Mouse (Mus musculus) forebrain, embryonic 16.5 days (tissue): ENCODE results near the gene 1700013G24Rik. TPM values are rescaled to one million over a fixed set of nuclear protein-coding genes. Genes with fewer than 3 reads are reported as not detected.

ENCODE experiments used
- ATAC-seq: fragments of 200-750 bp; cut with Nextera tagmentation; 2 replicates; pipeline ENCODE4 v1.8.0; 2017; ENCODE audit warnings: mild to moderate bottlenecking, moderate library complexity
- H3K27ac ChIP-seq: fragments of 300-500 bp; sonication (generic); 2 replicates; pipeline ENCODE4 v1.5.1; 2014; ENCODE audit warnings: low read length, control low read depth
- H3K27me3 ChIP-seq: fragments of 300-500 bp; sonication (generic); replicated peaks from 2 replicates; pipeline ENCODE4 v1.6.1; 2014; ENCODE audit warnings: low read length; ENCODE audit not compliant: control insufficient read depth, insufficient read depth
- H3K36me3 ChIP-seq: fragments of 300-500 bp; sonication (generic); 2 replicates; pipeline ENCODE4 v1.6.1; 2014; ENCODE audit not compliant: control insufficient read depth, insufficient read depth
- H3K4me1 ChIP-seq: fragments of 300-500 bp; sonication (generic); replicated peaks from 2 replicates; pipeline ENCODE4 v1.6.1; 2014; ENCODE audit warnings: low read length; ENCODE audit not compliant: control insufficient read depth, insufficient read depth
- H3K4me2 ChIP-seq: fragments of 300-500 bp; sonication (generic); 2 replicates; pipeline ENCODE4 v1.6.1; 2014; ENCODE audit warnings: mild to moderate bottlenecking, low read length, control low read depth
- H3K4me3 ChIP-seq: fragments of 300-500 bp; sonication (generic); replicated peaks from 2 replicates; pipeline ENCODE4 v1.5.1; 2014; ENCODE audit warnings: mild to moderate bottlenecking, low read length, control low read depth
- H3K9ac ChIP-seq: fragments of 300-500 bp; sonication (generic); replicated peaks from 2 replicates; pipeline ENCODE4 v1.6.1; 2014; ENCODE audit warnings: low read depth, low read length, control low read depth
- H3K9me3 ChIP-seq: fragments of 300-500 bp; sonication (generic); 2 replicates; pipeline ENCODE4 v1.6.1; 2016; ENCODE audit warnings: low read length; ENCODE audit not compliant: control insufficient read depth
- WGBS: fragments of 180-500 bp; shearing (Covaris S2); extraction: QIAGEN DNeasy Blood & Tissue Kit; methylation state at CpG from one replicate; pipeline ENCODE4 v1.1.7; 2014; 5-methylcytosine and 5-hydroxymethylcytosine counted together
- polyA plus RNA-seq: library from polyadenylated mRNA; unstranded; fragments of >200 nt; fragmentation: Nextera tagmentation; extraction: Ambion mirVana; gene quantifications from 2 replicates; pipeline ENCODE4 v1.2.1, GENCODE M21; 2015

1700013G24Rik gene
- polyA plus RNA-seq, 1 experiment from 2014 or later = not detected

DNA sequence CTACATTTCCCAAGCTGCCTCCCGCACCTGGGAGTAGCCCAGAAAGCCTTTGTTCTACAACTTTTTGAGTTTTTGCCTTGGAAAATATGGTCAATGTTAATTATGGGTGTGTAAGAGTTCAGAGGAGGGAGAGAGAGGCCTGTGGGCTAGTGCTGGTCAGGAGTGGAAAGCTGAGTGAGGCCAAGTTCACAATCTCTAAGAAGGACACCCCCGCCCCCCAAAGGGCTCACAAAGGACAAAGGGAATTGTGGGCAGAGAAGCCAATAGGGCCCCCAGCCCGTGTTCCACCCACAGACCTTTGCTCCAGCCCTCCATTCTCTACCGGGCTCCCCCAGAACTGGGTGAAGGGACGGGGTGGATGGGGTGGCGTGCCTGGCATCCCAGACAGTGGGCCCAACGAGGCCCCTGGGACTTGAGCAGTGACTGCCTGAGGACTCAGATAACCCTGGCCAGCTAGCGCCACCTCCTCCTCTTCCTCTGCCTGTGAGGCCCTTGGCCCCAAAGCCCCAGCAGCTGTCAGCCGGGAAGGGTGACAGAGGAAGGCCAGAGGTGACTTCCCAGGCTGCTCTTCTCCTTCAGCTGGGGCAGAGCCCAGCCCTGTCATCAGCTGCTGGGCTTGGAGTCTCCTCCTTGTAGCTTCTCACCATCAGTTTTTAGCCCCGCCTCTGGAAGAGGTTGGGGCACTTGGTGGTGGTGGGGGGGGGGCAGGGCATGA, 34.4 kb downstream of the 1700013G24Rik start:
- Histone ChIP-seq H3K4me3 (no peak overlapping the region), H3K4me1 (peaks cover 19% of the 10 kb centered on the region), H3K36me3 (no peaks in the 10 kb centered on the region), H3K9ac (no peak overlapping the region), H3K4me2 (no peak overlapping the region), H3K9me3 (no peaks in the 10 kb centered on the region), H3K27me3 (no peaks in the 10 kb centered on the region), H3K27ac (no peak overlapping the region)
- ATAC-seq = no peak
- 56% methylated on average over 10 of the region's 10 CpGs for WGBS

GRCm38 (mm10) chr4:137488038-137488437, 35.0 kb downstream of the 1700013G24Rik start:
- H3K9ac ChIP-seq = no peak overlapping the region
- no peaks in the 10 kb centered on the region for H3K9me3 ChIP-seq
- H3K27ac ChIP-seq = no peak overlapping the region
- H3K4me1 ChIP-seq = peaks cover 19% of the 10 kb centered on the region
- H3K27me3 ChIP-seq = no peaks in the 10 kb centered on the region
- H3K36me3 ChIP-seq = no peaks in the 10 kb centered on the region
- no peak overlapping the region for H3K4me3 ChIP-seq
- ATAC-seq = no peak
- no peak overlapping the region for H3K4me2 ChIP-seq
- 40% methylated on average over 11 of the region's 11 CpGs for WGBS

GRCm38 (mm10) chr4:137488571-137489303, 35.7 kb downstream of the 1700013G24Rik start:
- H3K36me3 ChIP-seq = no peaks in the 10 kb centered on the region
- H3K9ac ChIP-seq = no peak overlapping the region
- no peaks in the 10 kb centered on the region for H3K9me3 ChIP-seq
- no peaks in the 10 kb centered on the region for H3K27me3 ChIP-seq
- 9% methylated on average over 12 of the region's 12 CpGs for WGBS
- H3K4me3 ChIP-seq = no peak overlapping the region
- no peak overlapping the region for H3K4me2 ChIP-seq
- ATAC-seq = peak; percentile 28; the same call in 1 of the 2 replicates
- H3K4me1 ChIP-seq = peaks cover 19% of the 10 kb centered on the region
- no peak overlapping the region for H3K27ac ChIP-seq

- Histone ChIP-seq H3K27me3 (no peaks in the 10 kb centered on the region), H3K4me3 (no peak overlapping the region), H3K4me2 (no peak overlapping the region), H3K4me1 (peaks cover 17% of the 10 kb centered on the region), H3K9me3 (no peaks in the 10 kb centered on the region), H3K36me3 (no peaks in the 10 kb centered on the region), H3K9ac (no peak overlapping the region), H3K27ac (no peak overlapping the region)
- no peak for ATAC-seq
- 59% methylated on average over 8 of the region's 8 CpGs for WGBS
These were observed 36.9 kb downstream of the 1700013G24Rik start for GRCm38 (mm10) chr4:137489996-137490395.

GRCm38 (mm10) chr4:137492563-137492962, 39.5 kb downstream of the 1700013G24Rik start:
- no peaks in the 10 kb centered on the region for H3K27me3 ChIP-seq
- no peak overlapping the region for H3K9ac ChIP-seq
- no peak overlapping the region for H3K4me3 ChIP-seq
- ATAC-seq = no peak
- WGBS = 66% methylated on average over 11 of the region's 11 CpGs
- no peak overlapping the region for H3K27ac ChIP-seq
- H3K4me2 ChIP-seq = no peak overlapping the region
- peaks cover 16% of the 10 kb centered on the region for H3K4me1 ChIP-seq
- H3K36me3 ChIP-seq = no peaks in the 10 kb centered on the region
- no peaks in the 10 kb centered on the region for H3K9me3 ChIP-seq

DNA sequence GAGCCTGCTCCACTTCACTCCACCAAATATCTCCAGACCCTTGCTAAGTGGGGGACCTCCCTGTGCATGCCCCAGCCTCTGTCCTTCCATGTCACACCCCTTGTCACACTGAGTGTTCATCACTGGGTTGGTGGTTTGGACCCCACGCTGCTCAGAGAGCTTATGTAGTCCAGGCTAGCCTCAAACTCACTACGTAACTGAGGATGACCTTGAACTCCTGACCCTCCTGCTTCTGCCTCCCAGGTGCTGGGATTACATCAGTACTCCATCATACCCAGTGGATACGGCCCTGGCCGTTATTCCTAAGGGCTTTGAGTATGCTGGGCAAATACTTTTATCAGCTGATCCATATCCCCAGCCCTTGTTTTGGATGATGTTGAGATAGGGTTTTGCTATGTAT, 40.1 kb downstream of the 1700013G24Rik start:
- H3K36me3 ChIP-seq = no peaks in the 10 kb centered on the region
- H3K27ac ChIP-seq = no peak overlapping the region
- no peak overlapping the region for H3K4me2 ChIP-seq
- H3K27me3 ChIP-seq = no peaks in the 10 kb centered on the region
- peaks cover 16% of the 10 kb centered on the region for H3K4me1 ChIP-seq
- no peak overlapping the region for H3K9ac ChIP-seq
- no peak overlapping the region for H3K4me3 ChIP-seq
- WGBS = 90% methylated on average over 4 of the region's 4 CpGs
- no peak for ATAC-seq
- H3K9me3 ChIP-seq = no peaks in the 10 kb centered on the region

- H3K27ac ChIP-seq = peak overlapping the region; percentile 41
- 7% methylated on average over 19 of the region's 19 CpGs for WGBS
- H3K27me3 ChIP-seq = no peaks in the 10 kb centered on the region
- peaks cover 8% of the 10 kb centered on the region for H3K4me1 ChIP-seq
- ATAC-seq = peak; percentile 78
- no peak overlapping the region for H3K9ac ChIP-seq
- no peaks in the 10 kb centered on the region for H3K36me3 ChIP-seq
- H3K4me2 ChIP-seq = no peak overlapping the region
- H3K9me3 ChIP-seq = no peaks in the 10 kb centered on the region
- no peak overlapping the region for H3K4me3 ChIP-seq
These were observed 41.8 kb downstream of the 1700013G24Rik start for GRCm38 (mm10) chr4:137494751-137495500.

DNA sequence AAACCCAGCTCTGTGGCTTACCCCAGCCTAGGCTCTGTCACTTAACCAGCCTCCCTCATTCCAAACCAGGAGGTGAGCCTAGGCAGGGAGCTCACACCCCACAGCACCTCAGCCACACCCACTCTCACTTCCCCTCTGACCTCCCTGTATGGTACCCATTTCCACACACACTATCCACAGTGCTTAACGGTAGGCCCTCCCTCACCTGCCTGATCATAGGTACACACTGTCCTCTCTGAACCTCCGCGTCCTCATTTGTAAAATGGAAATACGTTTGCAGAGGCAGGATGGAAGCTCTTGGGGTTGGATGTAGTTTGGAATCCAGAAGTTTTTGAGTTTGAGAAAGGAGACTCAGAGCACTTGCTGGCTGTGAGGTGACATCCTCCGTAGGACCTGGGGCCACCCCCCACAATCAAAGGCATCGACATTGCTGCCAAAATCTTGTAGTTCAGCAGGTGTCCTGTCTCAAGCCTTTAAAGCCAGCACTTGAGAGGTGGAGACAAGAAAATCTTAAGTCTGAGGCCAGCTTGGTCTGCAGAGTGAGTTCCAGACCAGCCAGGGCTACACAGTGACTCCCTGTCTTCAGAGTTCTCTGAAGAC, 42.5 kb downstream of the 1700013G24Rik start:
- H3K36me3 ChIP-seq = no peaks in the 10 kb centered on the region
- peaks cover 8% of the 10 kb centered on the region for H3K4me1 ChIP-seq
- WGBS = 63% methylated on average over 6 of the region's 6 CpGs
- H3K4me2 ChIP-seq = no peak overlapping the region
- H3K9me3 ChIP-seq = no peaks in the 10 kb centered on the region
- no peak overlapping the region for H3K27ac ChIP-seq
- no peak for ATAC-seq
- H3K9ac ChIP-seq = no peak overlapping the region
- H3K4me3 ChIP-seq = no peak overlapping the region
- no peaks in the 10 kb centered on the region for H3K27me3 ChIP-seq

GRCm38 (mm10) chr4:137497367-137497766, 44.3 kb downstream of the 1700013G24Rik start:
- 83% methylated on average over 5 of the region's 5 CpGs for WGBS
- no peaks in the 10 kb centered on the region for H3K27me3 ChIP-seq

More at GRCm38 (mm10) chr4:137497367-137497766, 44.3 kb downstream of the 1700013G24Rik start:
- no peak overlapping the region for H3K27ac ChIP-seq
- H3K4me2 ChIP-seq = no peak overlapping the region
- H3K4me3 ChIP-seq = no peak overlapping the region
- no peaks in the 10 kb centered on the region for H3K36me3 ChIP-seq
- peaks cover 8% of the 10 kb centered on the region for H3K4me1 ChIP-seq
- H3K9ac ChIP-seq = no peak overlapping the region
- no peaks in the 10 kb centered on the region for H3K9me3 ChIP-seq
- no peak for ATAC-seq
